Mouse (Mus musculus) limb, embryonic 10.5 days (tissue): ENCODE data around the gene Mgat2. TPM values are rescaled to one million over a fixed set of nuclear protein-coding genes. Genes with fewer than 3 reads are reported as not detected.

Source experiments
- microRNA-seq: library from miRNA; unstranded; fragments of <30 nt; microRNA quantifications from one replicate; pipeline ENCODE4, GENCODE M21; 2017
- polyA plus RNA-seq: library from polyadenylated mRNA; unstranded; fragments of >200 nt; fragmentation: Nextera tagmentation; extraction: Ambion mirVana; gene quantifications from 2 replicates; pipeline ENCODE4 v1.2.1, GENCODE M21; 2016

The Mgat2 gene
- polyA plus RNA-seq, 1 experiment from 2014 or later = 35.4 TPM

Small RNAs within 50 kb of the gene (microRNA-seq; reads per million reads assigned to microRNA genes)
- not detected for gene Gm47287
- not detected for gene Gm47295

Other genes with a start within 250 kb of the Mgat2 start
- 1,295 and 1,533 TPM in 2 replicates for gene Rps29, start 25.0 kb upstream of the Mgat2 start, polyA plus RNA-seq
- 30.6 and 31.1 TPM in 2 replicates for gene Lrr1, start 15.3 kb upstream of the Mgat2 start, polyA plus RNA-seq
- 536 and 653 TPM in 2 replicates for gene Rpl36al, start 74 bp upstream of the Mgat2 start, polyA plus RNA-seq
- gene Gm49383, start 12.9 kb downstream of the Mgat2 start, polyA plus RNA-seq = 54.8 and 61.0 TPM in 2 replicates
- gene Dnaaf2, start 14.3 kb downstream of the Mgat2 start, polyA plus RNA-seq = 16.7 and 17.0 TPM in 2 replicates
- gene Gm49384, start 20.1 kb downstream of the Mgat2 start, polyA plus RNA-seq = 53.5 and 55.2 TPM in 2 replicates
- gene Pole2, start 44.0 kb downstream of the Mgat2 start, polyA plus RNA-seq = 32.6 and 35.3 TPM in 2 replicates
- 2.5 and 2.6 TPM in 2 replicates for gene Klhdc1, start 57.0 kb downstream of the Mgat2 start, polyA plus RNA-seq
- 193 and 203 TPM in 2 replicates for gene Klhdc2, start 112.5 kb downstream of the Mgat2 start, polyA plus RNA-seq
- 81.0 and 87.6 TPM in 2 replicates for gene Nemf, start 173.0 kb downstream of the Mgat2 start, polyA plus RNA-seq
- gene Arf6, start 188.0 kb downstream of the Mgat2 start, polyA plus RNA-seq = 45.6 and 50.3 TPM in 2 replicates
- gene Gm9887, start 188.3 kb downstream of the Mgat2 start, polyA plus RNA-seq = 1.4 and 1.7 TPM in 2 replicates